Mouse (Mus musculus) neural tube, embryonic 10.5 days (tissue): ENCODE results near the gene Elobl.

Experiments
- DNase-seq: peaks from one replicate; pipeline ENCODE4 v3.0.0-alpha.2; 2017; ENCODE audit warnings: low spot score; ENCODE audit errors: extremely low spot score

The Elobl gene

GRCm38 (mm10) chr11:88988956-88989355 is 22.2 kb upstream of the Elobl start:
- no peak for DNase-seq

GRCm38 (mm10) chr11:88986616-88987015 is 19.9 kb upstream of the Elobl start:
- no peak for DNase-seq

- no peak for DNase-seq
Observed at GRCm38 (mm10) chr11:88981337-88981736, 14.6 kb upstream of the Elobl start.

GRCm38 (mm10) chr11:88977188-88977587 is 10.5 kb upstream of the Elobl start:
- no peak for DNase-seq

- DNase-seq = no peak
Observed at GRCm38 (mm10) chr11:88976320-88976719, 9.6 kb upstream of the Elobl start.

- peak; percentile 93 for DNase-seq
Observed at GRCm38 (mm10) chr11:88973776-88974701, 7.3 kb upstream of the Elobl start.

- no peak for DNase-seq
Observed at GRCm38 (mm10) chr11:88970202-88970732, 3.5 kb upstream of the Elobl start, which contains the start of gene Coil. Coil (plus strand) TSS chr11:88970252.

- no peak for DNase-seq
Observed at GRCm38 (mm10) chr11:88958851-88959250, 7.9 kb downstream of the Elobl start.

- peak; percentile 92 for DNase-seq
Observed at GRCm38 (mm10) chr11:88955217-88955969, 11.3 kb downstream of the Elobl start, which contains the start of gene Scpep1. Scpep1 (minus strand) TSS chr11:88955465.

GRCm38 (mm10) chr11:88954803-88955202 is 11.9 kb downstream of the Elobl start:
- peak; percentile 25 for DNase-seq

GRCm38 (mm10) chr11:88953582-88953981 is 13.1 kb downstream of the Elobl start:
- no peak for DNase-seq

GRCm38 (mm10) chr11:88952117-88952516 is 14.6 kb downstream of the Elobl start:
- DNase-seq = no peak

GRCm38 (mm10) chr11:88951576-88951975 is 15.2 kb downstream of the Elobl start:
- DNase-seq = no peak

GRCm38 (mm10) chr11:88950640-88951250 is 16.0 kb downstream of the Elobl start:
- no peak for DNase-seq

- no peak for DNase-seq
Observed at GRCm38 (mm10) chr11:88949802-88950639, 16.7 kb downstream of the Elobl start.

GRCm38 (mm10) chr11:88948896-88949295 is 17.8 kb downstream of the Elobl start:
- DNase-seq = no peak

- no peak for DNase-seq
Observed at GRCm38 (mm10) chr11:88945971-88946585, 20.7 kb downstream of the Elobl start.

GRCm38 (mm10) chr11:88941489-88941888 is 25.2 kb downstream of the Elobl start:
- no peak for DNase-seq

- no peak for DNase-seq
Observed at GRCm38 (mm10) chr11:88939634-88940033, 27.1 kb downstream of the Elobl start.

- no peak for DNase-seq
Observed at GRCm38 (mm10) chr11:88938770-88939169, 28.0 kb downstream of the Elobl start.
